Mouse (Mus musculus) kidney, embryonic 14.5 days (tissue): ENCODE results near the gene Gbx1. TPM values are rescaled to one million over a fixed set of nuclear protein-coding genes. Genes with fewer than 3 reads are reported as not detected.
"Not testable (repeated sequence)": the region's sequence is repeated elsewhere in the genome, so short reads cannot be mapped to it uniquely, and the experiment has no call there.

ENCODE experiments used
- ATAC-seq: fragments of 200-750 bp; cut with Nextera tagmentation; 2 replicates; pipeline ENCODE4 v1.8.0; 2017; ENCODE audit warnings: moderate number of reproducible peaks, mild to moderate bottlenecking, moderate TSS enrichment, moderate library complexity; ENCODE audit not compliant: low FRiP score, low TSS enrichment
- H3K27ac ChIP-seq: fragments of 300-500 bp; sonication (generic); 2 replicates; pipeline ENCODE4 v1.5.1; 2014; ENCODE audit warnings: low read depth, mild to moderate bottlenecking, low read length, moderate library complexity, mixed read lengths
- H3K27me3 ChIP-seq: fragments of 300-500 bp; sonication (generic); 2 replicates; pipeline ENCODE4 v1.6.1; 2014; ENCODE audit warnings: mild to moderate bottlenecking, low read length; ENCODE audit not compliant: control insufficient read depth, insufficient read depth
- H3K36me3 ChIP-seq: fragments of 300-500 bp; sonication (generic); 2 replicates; pipeline ENCODE4 v1.6.1; 2014; ENCODE audit warnings: low read length, mixed read lengths; ENCODE audit not compliant: control insufficient read depth, insufficient read depth
- H3K4me1 ChIP-seq: fragments of 300-500 bp; sonication (generic); 2 replicates; pipeline ENCODE4 v1.6.1; 2014; ENCODE audit warnings: low read length, mixed read lengths; ENCODE audit not compliant: control insufficient read depth, insufficient read depth
- H3K4me2 ChIP-seq: fragments of 300-500 bp; sonication (generic); replicated peaks from 2 replicates; pipeline ENCODE4 v1.6.1; 2014; ENCODE audit warnings: low read depth, mild to moderate bottlenecking, low read length
- H3K4me3 ChIP-seq: fragments of 300-500 bp; sonication (generic); 2 replicates; pipeline ENCODE4 v1.5.1; 2014; ENCODE audit warnings: mild to moderate bottlenecking, low read length
- H3K9ac ChIP-seq: fragments of 300-500 bp; sonication (generic); 2 replicates; pipeline ENCODE4 v1.6.1; 2014; ENCODE audit warnings: low read depth, mild to moderate bottlenecking, low read length, moderate library complexity
- H3K9me3 ChIP-seq: fragments of 300-500 bp; sonication (generic); 2 replicates; pipeline ENCODE4 v1.6.1; 2016; ENCODE audit warnings: low read length; ENCODE audit not compliant: control insufficient read depth
- WGBS: fragments of 180-500 bp; shearing (Covaris S2); extraction: QIAGEN DNeasy Blood & Tissue Kit; methylation state at CpG from one replicate; pipeline ENCODE4 v1.1.7; 2014; 5-methylcytosine and 5-hydroxymethylcytosine counted together
- polyA plus RNA-seq: library from polyadenylated mRNA; unstranded; fragments of >200 nt; fragmentation: Nextera tagmentation; extraction: Ambion mirVana; gene quantifications from 2 replicates; pipeline ENCODE4 v1.2.1, GENCODE M21; 2014

Gbx1 gene
- 0.05 TPM in 1 of 2 replicates, not detected in the other for polyA plus RNA-seq

DNA sequence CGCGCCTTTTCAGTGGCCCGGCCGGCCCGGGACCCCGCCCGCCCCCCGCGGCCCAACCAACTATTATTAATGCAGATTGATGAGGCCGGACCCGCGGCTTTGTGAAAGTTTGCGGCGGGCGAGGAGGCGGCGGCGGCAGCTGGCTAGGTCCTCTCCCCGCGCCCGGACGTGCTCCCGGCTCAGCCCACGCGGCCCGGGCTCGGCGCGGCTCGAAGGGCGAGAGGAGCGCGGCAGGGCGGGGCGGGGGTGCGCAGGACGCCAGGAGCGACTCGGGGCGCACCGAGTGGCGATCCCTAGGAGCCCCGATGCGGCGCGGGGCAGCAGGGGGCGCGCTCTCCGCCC, at the start of gene Gbx1:
Gene Gbx1 (minus strand): TSS at position 314 of the 342 bp plus-strand sequence.
- Histone ChIP-seq H3K9me3 (no peaks in the 10 kb centered on the region), H3K4me2 (peak within 1 kb of the TSS; percentile 87), H3K27me3 (peaks cover 92% of the 10 kb centered on the region), H3K4me3 (peak within 1 kb of the TSS; percentile 45), H3K9ac (peak within 1 kb of the TSS; percentile 28; the same call in 1 of the 2 replicates), H3K36me3 (no peaks in the 10 kb centered on the region), H3K27ac (no peak within 1 kb of the TSS), H3K4me1 (peaks cover 13% of the 10 kb centered on the region)
- 2% methylated on average over 44 of the region's 49 CpGs for WGBS
- no peak for ATAC-seq

DNA sequence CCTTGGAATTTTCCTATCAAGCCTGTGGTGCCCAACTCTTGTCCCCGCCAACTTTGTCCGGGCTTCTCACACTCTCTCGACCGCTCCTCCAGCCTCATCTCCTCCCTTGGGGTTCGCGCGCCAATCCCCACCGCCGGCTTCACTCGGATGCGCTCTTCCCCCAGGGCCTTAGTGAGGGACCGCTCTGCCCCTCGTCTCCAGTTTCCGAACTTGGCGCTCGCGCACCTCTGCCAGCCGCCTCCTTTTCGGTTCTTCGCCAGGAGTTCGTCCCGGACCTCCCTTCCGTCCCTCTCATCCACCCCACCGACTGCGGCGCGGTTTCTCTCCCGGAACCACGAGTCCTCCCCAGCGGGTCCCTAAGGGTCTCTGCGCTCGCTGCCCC, 49.8 kb upstream of the Gbx1 start:
- WGBS: 0% methylated on average over 32 of the region's 32 CpGs
- peak overlapping the region; percentile 81 for H3K9ac ChIP-seq
- peak; percentile 28 for ATAC-seq

DNA sequence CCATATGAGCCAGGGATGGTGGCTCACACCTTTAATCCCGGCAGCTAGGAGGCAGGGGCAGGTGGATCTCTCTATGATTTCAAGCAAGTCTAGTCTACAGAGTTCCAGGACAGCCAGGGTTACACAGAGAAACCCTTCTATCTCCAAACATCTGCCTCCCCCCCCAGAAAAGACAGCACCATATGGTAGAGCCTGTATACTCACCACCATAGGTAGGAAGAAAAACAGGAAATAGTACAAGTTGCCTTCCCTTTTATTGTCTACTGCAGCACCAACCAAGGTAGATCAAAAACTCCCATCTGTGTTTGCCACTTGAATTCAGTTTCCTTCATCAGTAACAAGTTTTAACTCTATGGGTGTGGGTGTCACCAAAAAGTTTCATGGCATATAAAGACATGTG, 48.9 kb upstream of the Gbx1 start:
- Histone ChIP-seq H3K27ac (no peak overlapping the region), H3K4me2 (peak overlapping the region; percentile 66), H3K4me1 (peaks cover 12% of the 10 kb centered on the region; the same call in 1 of the 2 replicates), H3K9ac (no peak overlapping the region), H3K27me3 (no peaks in the 10 kb centered on the region), H3K9me3 (no peaks in the 10 kb centered on the region), H3K4me3 (peak overlapping the region; percentile 73; the same call in 1 of the 2 replicates), H3K36me3 (peaks cover 45% of the 10 kb centered on the region)
- WGBS: 88% methylated on average over 1 of the region's 1 CpGs
- no peak for ATAC-seq

More for the DNA sequence above, 49.8 kb upstream of the Gbx1 start:
- Histone ChIP-seq H3K27ac (peak overlapping the region; percentile 49; the same call in 1 of the 2 replicates), H3K4me2 (peak overlapping the region; percentile 66), H3K4me1 (peaks cover 12% of the 10 kb centered on the region; the same call in 1 of the 2 replicates), H3K4me3 (peak overlapping the region; percentile 73), H3K27me3 (no peaks in the 10 kb centered on the region), H3K36me3 (peaks cover 36% of the 10 kb centered on the region), H3K9me3 (no peaks in the 10 kb centered on the region)

DNA sequence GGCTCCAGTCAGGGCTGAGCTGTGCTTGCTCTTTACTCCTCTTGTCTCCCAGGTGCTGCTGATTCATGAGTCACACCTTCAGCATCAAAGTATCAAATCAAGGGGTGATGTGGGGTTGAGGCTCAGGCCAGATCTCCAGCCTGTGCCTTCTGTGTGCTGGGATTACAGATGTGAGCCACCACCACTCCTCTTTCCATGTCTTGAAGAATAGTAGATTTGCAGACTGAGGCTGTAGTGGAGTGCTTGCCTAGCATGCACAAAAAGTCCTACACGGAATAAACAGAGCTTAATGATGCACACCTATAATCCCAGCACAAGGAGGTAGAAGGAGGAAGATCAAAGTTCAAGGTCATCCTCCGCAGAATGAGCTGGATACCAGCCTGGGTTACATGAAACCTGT, 29.7 kb upstream of the Gbx1 start, which contains the start of gene 4931409K22Rik:
Gene 4931409K22Rik (minus strand): TSS at position 101 of the 400 bp plus-strand sequence.
- 71% methylated on average over 2 of the region's 2 CpGs for WGBS

DNA sequence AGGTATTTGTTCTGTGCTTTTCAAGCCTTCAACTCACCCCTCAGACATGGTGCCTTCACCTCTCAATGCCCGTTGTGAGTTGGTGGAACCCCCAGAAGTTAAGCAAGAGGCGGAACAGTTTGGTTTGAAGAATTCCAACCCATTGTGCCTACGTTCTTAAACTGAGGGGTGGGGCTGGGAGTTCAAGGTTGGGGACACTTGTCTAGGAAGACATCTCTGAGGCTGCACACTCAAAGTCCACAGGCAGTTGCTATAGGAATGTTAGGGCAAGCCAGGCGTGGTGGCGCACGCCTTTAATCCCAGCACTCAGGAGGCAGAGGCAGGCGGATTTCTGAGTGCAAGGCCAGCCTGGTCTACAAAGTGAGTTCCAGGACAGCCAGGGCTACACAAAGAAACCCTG, 28.3 kb upstream of the Gbx1 start:
- H3K4me3 ChIP-seq, H3K9ac ChIP-seq, ATAC-seq, H3K9me3 ChIP-seq, H3K27me3 ChIP-seq, H3K36me3 ChIP-seq, H3K27ac ChIP-seq, H3K4me2 ChIP-seq: not testable (repeated sequence)
- 92% methylated on average over 7 of the region's 7 CpGs for WGBS
- H3K4me1 ChIP-seq: peaks cover 14% of the 10 kb centered on the region

More for the DNA sequence above, 29.7 kb upstream of the Gbx1 start, which contains the start of gene 4931409K22Rik:
- Histone ChIP-seq H3K36me3 (no peaks in the 10 kb centered on the region), H3K27ac (no peak within 1 kb of the TSS), H3K27me3 (no peaks in the 10 kb centered on the region; the same call in 1 of the 2 replicates), H3K4me1 (peaks cover 2% of the 10 kb centered on the region; the same call in 1 of the 2 replicates), H3K9me3 (no peaks in the 10 kb centered on the region), H3K4me3 (no peak within 1 kb of the TSS), H3K9ac (no peak within 1 kb of the TSS), H3K4me2 (no peak within 1 kb of the TSS)
- no peak for ATAC-seq

DNA sequence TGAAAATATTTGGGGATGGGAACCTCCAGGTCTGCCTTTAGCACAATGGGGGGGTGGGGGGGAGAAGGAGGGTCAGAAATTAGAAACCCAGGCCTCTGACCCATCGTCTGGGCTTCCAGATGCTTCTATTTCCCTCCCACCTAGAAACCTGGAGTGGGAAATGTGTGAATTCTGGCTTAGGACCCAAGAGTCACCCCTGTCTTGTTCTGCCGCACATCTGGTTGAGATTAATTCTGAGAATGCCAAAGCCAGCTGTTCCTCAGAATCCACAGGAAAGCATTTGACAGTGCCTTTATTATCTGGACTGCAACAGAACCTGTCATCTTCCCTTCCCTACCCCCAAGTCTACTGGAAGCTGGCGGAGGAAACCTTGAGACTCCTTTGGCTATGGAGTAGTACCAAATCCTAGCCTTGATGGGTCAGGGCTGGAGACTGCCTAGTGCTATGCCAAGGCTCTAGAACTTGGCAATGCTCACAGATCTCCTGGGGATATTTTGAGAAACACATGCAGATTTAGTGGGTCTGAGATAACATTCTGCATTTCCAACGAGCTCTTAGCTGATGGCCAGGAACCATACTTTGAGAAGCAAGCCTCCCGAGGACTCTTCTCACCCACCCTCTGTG, 26.7 kb upstream of the Gbx1 start:
- Histone ChIP-seq H3K4me2 (no peak overlapping the region), H3K9me3 (no peaks in the 10 kb centered on the region), H3K27ac (no peak overlapping the region), H3K4me3 (no peak overlapping the region), H3K27me3 (no peaks in the 10 kb centered on the region; the same call in 1 of the 2 replicates), H3K4me1 (peaks cover 14% of the 10 kb centered on the region), H3K9ac (no peak overlapping the region), H3K36me3 (no peaks in the 10 kb centered on the region)
- 73% methylated on average over 5 of the region's 5 CpGs for WGBS
- ATAC-seq: no peak

DNA sequence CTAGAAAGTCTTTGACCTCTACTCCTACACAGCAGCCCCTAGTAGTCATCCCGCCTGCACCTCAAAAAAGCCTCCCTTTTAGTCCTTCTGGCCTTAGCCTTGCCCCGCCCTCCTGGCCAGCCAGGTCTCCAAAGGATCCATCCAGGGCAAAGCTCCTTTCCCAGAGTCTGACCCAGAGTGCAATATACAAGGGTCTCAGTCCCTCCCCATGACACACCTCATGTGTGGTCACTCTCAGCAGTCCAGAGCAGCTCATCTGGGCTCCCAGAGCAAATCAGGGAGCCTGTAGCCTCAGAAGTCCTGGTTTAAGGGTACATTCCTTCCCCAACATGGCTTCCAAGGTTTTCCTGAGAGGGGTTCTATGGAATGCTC, 24.3 kb upstream of the Gbx1 start:
- Histone ChIP-seq H3K4me3 (peak overlapping the region; percentile 10; the same call in 1 of the 2 replicates), H3K9me3 (no peaks in the 10 kb centered on the region), H3K4me2 (peak overlapping the region; percentile 42), H3K4me1 (peaks cover 14% of the 10 kb centered on the region), H3K27ac (no peak overlapping the region; the same call in 1 of the 2 replicates), H3K36me3 (no peaks in the 10 kb centered on the region), H3K27me3 (no peaks in the 10 kb centered on the region; the same call in 1 of the 2 replicates), H3K9ac (no peak overlapping the region; the same call in 1 of the 2 replicates)
- ATAC-seq: peak; percentile 62
- 22% methylated on average over 2 of the region's 2 CpGs for WGBS

DNA sequence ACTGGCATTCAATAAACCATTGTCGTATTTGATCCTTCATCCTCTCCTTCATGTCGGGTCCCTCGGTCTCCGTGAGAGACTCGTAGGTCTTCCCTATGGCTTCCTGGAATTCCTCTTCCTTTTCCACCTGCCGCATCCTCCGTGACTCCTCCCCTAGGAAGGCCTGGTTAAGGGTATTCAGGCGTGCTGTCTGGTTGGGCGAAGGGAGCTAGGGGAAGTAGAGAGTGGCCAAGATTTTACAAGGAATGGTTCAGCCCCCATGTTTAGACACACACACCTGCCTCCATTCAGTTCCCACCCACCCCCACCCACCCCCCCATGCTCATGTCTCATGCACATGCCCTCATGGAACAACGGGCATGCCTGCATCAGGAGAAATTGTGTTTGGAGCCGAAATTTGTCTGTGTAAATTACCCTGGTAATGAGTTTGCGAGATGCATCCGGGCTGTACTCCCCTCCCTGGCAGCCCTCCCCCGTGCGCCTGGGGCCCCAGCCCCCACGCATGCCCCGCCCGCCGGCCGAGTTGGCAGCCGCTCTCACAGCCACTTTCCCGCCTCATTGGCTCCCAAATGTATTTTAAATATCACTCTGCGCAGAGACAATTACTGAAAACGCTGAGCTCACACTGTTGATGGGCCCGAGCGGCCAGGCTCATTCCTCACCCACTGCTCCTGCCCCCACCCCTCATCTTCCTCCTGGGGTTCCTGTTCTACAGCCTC, 23.8 kb upstream of the Gbx1 start:
- Histone ChIP-seq H3K36me3 (no peaks in the 10 kb centered on the region), H3K4me2 (peak overlapping the region; percentile 42), H3K27me3 (no peaks in the 10 kb centered on the region; the same call in 1 of the 2 replicates), H3K9ac (no peak overlapping the region; the same call in 1 of the 2 replicates), H3K9me3 (no peaks in the 10 kb centered on the region), H3K4me3 (peak overlapping the region; percentile 10; the same call in 1 of the 2 replicates), H3K4me1 (peaks cover 14% of the 10 kb centered on the region), H3K27ac (no peak overlapping the region; the same call in 1 of the 2 replicates)
- 18% methylated on average over 24 of the region's 26 CpGs for WGBS
- ATAC-seq: peak; percentile 74

DNA sequence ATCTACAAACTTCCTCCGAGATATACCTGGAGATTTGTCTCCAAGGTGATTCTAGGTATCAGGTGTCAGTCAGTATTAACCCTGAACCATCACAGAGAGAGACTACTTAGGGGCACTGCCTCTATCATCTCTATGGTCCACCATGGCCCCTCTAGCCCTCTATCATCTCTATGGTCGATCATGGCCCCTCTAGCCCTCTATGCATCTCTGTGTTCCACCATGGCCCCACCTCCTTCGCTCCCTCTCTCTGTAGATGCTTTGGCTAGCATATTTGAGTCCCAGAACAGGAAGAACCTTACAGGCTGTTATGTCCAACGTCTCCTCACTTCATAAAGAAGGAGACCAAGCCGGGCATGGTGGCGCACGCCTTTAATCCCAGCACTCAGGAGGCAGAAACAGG, 15.6 kb upstream of the Gbx1 start:
- Histone ChIP-seq H3K4me1 (peaks cover 11% of the 10 kb centered on the region), H3K4me2 (no peak overlapping the region), H3K36me3 (no peaks in the 10 kb centered on the region), H3K9me3 (no peaks in the 10 kb centered on the region), H3K4me3 (no peak overlapping the region), H3K27me3 (no peaks in the 10 kb centered on the region), H3K9ac (no peak overlapping the region), H3K27ac (no peak overlapping the region)
- ATAC-seq: no peak
- WGBS: 79% methylated on average over 7 of the region's 7 CpGs
